Mouse (Mus musculus) bone marrow, adult 2 months (tissue): ENCODE data around the gene Ppip5k1.

ENCODE experiments used
- CTCF ChIP-seq: fragments of 200-500 bp; IDR thresholded peaks from 2 replicates; pipeline ENCODE4 v1.5.1; 2011; ENCODE audit warnings: low read length, control low read depth; ENCODE audit not compliant: control insufficient read depth, insufficient read depth
- POLR2A ChIP-seq: fragments of 200-500 bp; IDR thresholded peaks from 2 replicates; pipeline ENCODE4 v1.6.1; 2011; ENCODE audit warnings: low read depth, mild to moderate bottlenecking, control low read depth, low read length, borderline replicate concordance; ENCODE audit not compliant: control insufficient read depth

GRCm38 (mm10) chr2:121296754-121297231 is 58.4 kb downstream of the Ppip5k1 start:
- TF ChIP-seq CTCF (no peak), POLR2A (no peak)
